Mouse (Mus musculus): ENCODE data around the gene Zfp712.

Gene Zfp712

GRCm38 (mm10) chr13:67060786-67061358, at the start of gene Zfp712:
Zfp712 (minus strand) TSS chr13:67061170.
- DNase-seq (ENCODE audit: low read depth, low spot score), result peak; percentile 95

- no peak for DNase-seq (ENCODE audit: low read depth, low spot score)
Measured at GRCm38 (mm10) chr13:67108821-67109206, 47.8 kb upstream of the Zfp712 start.

GRCm38 (mm10) chr13:67108194-67108820, 47.3 kb upstream of the Zfp712 start, which contains the start of gene Gm28557:
Gm28557 (minus strand) TSS chr13:67108604.
- peak; percentile 98 for DNase-seq (ENCODE audit: low read depth, low spot score)

GRCm38 (mm10) chr13:67107681-67108080, 46.7 kb upstream of the Zfp712 start:
- DNase-seq (ENCODE audit: low read depth, low spot score), result no peak

DNA sequence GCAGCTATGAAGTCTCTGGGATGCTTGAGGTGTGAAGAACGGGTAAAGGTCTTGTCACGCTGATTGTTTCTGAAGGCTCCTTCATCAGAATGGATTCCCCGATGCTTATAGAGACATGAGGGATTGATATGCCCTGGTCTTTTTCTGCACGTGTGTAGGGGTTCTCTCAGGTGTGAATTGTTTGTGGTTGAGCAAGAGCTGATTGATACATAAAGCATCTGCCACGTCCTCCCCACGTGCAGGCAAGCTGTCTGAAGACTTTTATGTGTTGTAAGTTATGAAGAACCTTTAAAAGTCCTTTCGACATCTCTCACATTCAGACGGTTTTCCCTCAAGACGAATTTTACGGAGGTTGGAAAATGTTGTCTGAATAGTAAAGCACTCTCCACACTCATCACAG, 36.9 kb upstream of the Zfp712 start, which contains the start of gene Zfp708:
Zfp708 (minus strand) TSS at position 101 of the 400 bp plus-strand sequence.
- DNase-seq (ENCODE audit: low read depth, low spot score), result no peak

- no peak for DNase-seq (ENCODE audit: low read depth, low spot score)
Measured at GRCm38 (mm10) chr13:67090154-67090553, 29.2 kb upstream of the Zfp712 start.

- no peak for DNase-seq (ENCODE audit: low read depth, low spot score)
Measured at GRCm38 (mm10) chr13:67081946-67082345, 21.0 kb upstream of the Zfp712 start.

DNA sequence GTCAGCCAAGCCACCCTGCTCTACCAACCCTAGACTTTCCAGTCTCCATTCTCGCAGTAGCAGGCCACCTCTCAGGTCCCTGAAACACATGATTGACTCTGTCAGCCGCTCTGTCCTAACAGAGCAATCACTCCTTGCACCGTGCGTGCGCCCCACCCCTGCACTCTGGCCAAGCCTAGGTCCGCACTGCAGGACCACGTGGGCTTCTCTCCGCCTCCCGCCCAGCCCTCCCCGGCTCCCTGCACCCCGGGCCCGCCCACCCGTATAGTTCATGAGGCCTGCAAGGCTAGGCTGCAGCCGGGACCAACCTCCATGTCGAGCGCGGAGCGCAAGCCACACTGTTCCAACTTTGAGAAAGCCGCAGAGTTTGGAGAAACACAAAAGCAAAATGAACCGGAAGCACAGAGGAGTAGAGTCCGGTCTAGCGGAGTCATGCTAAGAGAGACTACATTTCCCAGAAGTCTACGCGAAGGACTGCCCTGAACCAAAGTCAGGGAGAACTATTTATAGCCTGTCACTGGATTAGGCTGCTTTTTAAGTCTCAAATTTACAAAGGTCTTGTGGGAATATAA, 20.3 kb upstream of the Zfp712 start:
- peak; percentile 91 for DNase-seq (ENCODE audit: low read depth, low spot score)

DNA sequence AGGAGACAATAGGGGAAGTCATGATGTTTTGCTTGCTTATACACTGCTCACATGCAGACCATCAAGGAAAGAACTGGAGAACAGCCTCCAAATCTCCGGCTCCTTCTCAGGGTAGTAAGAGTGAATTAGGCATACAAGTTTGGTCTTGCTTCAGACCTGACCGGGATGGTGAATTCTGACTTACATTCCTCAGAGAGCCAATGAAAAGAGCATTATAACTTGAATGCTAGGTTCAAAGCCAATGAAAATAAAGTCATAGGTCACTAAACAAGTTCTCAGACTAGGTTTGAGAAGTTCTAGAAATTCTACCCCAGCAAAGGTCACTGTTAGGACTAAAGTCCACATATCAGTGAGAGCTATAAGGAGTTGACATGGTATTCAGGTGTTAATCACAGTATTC, 16.3 kb upstream of the Zfp712 start:
- DNase-seq (ENCODE audit: low read depth, low spot score), result no peak

- DNase-seq (ENCODE audit: low read depth, low spot score), result no peak
Measured at GRCm38 (mm10) chr13:67072786-67073185, 11.8 kb upstream of the Zfp712 start.

DNA sequence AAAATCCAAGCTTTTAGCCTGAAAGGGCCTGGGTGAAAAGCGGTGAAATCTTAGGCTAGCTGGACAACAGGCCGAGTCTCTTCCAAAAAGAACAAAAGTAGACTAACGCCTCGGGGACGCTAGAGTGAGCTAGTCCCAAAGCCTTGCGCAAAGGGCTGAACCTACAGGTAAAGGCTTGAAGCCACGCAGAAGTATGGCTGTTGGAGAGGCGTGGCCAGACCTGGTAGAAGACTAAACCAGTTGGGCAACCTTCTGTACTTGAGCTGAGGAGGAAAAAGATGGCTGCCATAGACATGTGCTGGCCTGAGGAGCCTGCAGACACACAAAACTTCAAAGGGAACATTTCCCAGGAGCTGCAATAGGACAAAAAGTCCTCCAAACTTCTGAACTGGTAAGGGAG, 4.4 kb upstream of the Zfp712 start:
- no peak for DNase-seq (ENCODE audit: low read depth, low spot score)

- no peak for DNase-seq (ENCODE audit: low read depth, low spot score)
Measured at GRCm38 (mm10) chr13:67062427-67062826, 1.5 kb upstream of the Zfp712 start.

- DNase-seq (ENCODE audit: low read depth, low spot score), result no peak
Measured at GRCm38 (mm10) chr13:67060161-67060785, 697 bp downstream of the Zfp712 start.
